Mouse (Mus musculus) stomach, postnatal 0 days (tissue): ENCODE results near the gene G3bp1. TPM values are rescaled to one million over a fixed set of nuclear protein-coding genes. Genes with fewer than 3 reads are reported as not detected.
A peak's percentile ranks its signal among the peaks of the same experiment; 100 is the strongest.

ENCODE experiments used
- ATAC-seq: fragments of 200-750 bp; cut with Nextera tagmentation; 2 replicates; pipeline ENCODE4 v1.8.0; 2017; ENCODE audit not compliant: low FRiP score, low TSS enrichment
- DNase-seq: peaks from one replicate; pipeline ENCODE4 v3.0.0-alpha.2; 2016; ENCODE audit warnings: low spot score
- H3K27ac ChIP-seq: fragments of 300-500 bp; sonication (generic); replicated peaks from 2 replicates; pipeline ENCODE4 v1.5.1; 2014; ENCODE audit warnings: mild to moderate bottlenecking, control low read depth
- H3K27me3 ChIP-seq: fragments of 300-500 bp; sonication (generic); 2 replicates; pipeline ENCODE4 v1.6.1; 2014; ENCODE audit warnings: low read length; ENCODE audit not compliant: control insufficient read depth, insufficient read depth
- H3K36me3 ChIP-seq: fragments of 300-500 bp; sonication (generic); 2 replicates; pipeline ENCODE4 v1.6.1; 2014; ENCODE audit warnings: low read length, mixed read lengths; ENCODE audit not compliant: control insufficient read depth, insufficient read depth
- H3K4me1 ChIP-seq: fragments of 300-500 bp; sonication (generic); replicated peaks from 2 replicates; pipeline ENCODE4 v1.6.1; 2014; ENCODE audit warnings: antibody characterized with exemption; ENCODE audit not compliant: control insufficient read depth, insufficient read depth
- H3K4me2 ChIP-seq: fragments of 300-500 bp; sonication (generic); replicated peaks from 2 replicates; pipeline ENCODE4 v1.6.1; 2014; ENCODE audit warnings: low read depth, mild to moderate bottlenecking, control low read depth, moderate library complexity
- H3K4me3 ChIP-seq: fragments of 300-500 bp; sonication (generic); 2 replicates; pipeline ENCODE4 v1.5.1; 2014; ENCODE audit warnings: low read depth, low read length, control low read depth
- H3K9ac ChIP-seq: fragments of 300-500 bp; sonication (generic); 2 replicates; pipeline ENCODE4 v1.6.1; 2014; ENCODE audit warnings: mild to moderate bottlenecking, low read length, control low read depth, mixed read lengths
- H3K9me3 ChIP-seq: fragments of 300-500 bp; sonication (generic); 2 replicates; pipeline ENCODE4 v1.6.1; 2016; ENCODE audit warnings: low read length; ENCODE audit not compliant: control insufficient read depth
- CTCF ChIP-seq: IDR thresholded peaks from 2 replicates; pipeline ENCODE4 v1.5.1; 2016; ENCODE audit warnings: antibody characterized with exemption, low read depth, mild to moderate bottlenecking, moderate library complexity
- EP300 ChIP-seq: optimal IDR thresholded peaks from 2 replicates; pipeline ENCODE3; 2016; ENCODE audit warnings: antibody characterized with exemption
- WGBS: fragments of 180-500 bp; shearing (Covaris S2); extraction: QIAGEN DNeasy Blood & Tissue Kit; methylation state at CpG from one replicate; pipeline ENCODE4 v1.1.7; 2014; 5-methylcytosine and 5-hydroxymethylcytosine counted together
- polyA plus RNA-seq: library from polyadenylated mRNA; unstranded; fragments of >200 nt; fragmentation: Nextera tagmentation; extraction: Ambion mirVana; gene quantifications from 2 replicates; pipeline ENCODE4 v1.2.1, GENCODE M21; 2015

Gene G3bp1
- polyA plus RNA-seq, 1 experiment from 2014 or later, result 59.5 TPM

DNA sequence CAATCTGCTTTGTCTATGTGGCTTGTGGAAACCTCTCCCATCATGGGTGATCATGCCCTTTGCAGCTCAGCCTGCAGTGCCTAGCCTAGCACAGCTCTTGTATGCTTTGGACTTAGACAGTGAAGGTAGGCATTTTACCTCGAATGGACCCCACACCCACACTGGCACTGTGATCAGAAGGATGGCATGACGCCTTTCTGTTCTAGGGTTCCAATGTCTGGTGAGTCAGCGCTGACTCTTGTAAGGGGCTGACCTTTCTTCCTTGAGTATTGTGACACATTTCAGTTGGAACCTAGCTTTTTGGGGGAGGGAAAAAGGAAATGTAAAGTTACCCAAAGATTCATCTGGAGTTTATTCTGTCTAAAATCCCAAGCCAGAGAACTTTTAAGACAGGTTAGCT lies 36.0 kb downstream of the G3bp1 start:
- no peaks in the 10 kb centered on the region for H3K27me3 ChIP-seq
- H3K27ac ChIP-seq, result no peak overlapping the region
- TF ChIP-seq CTCF (no peak), EP300 (no peak)
- 67% methylated on average over 3 of the region's 3 CpGs for WGBS
- no peaks in the 10 kb centered on the region for H3K9me3 ChIP-seq
- DNase-seq (no peak), ATAC-seq (no peak)
- no peak overlapping the region for H3K9ac ChIP-seq
- H3K4me1 ChIP-seq, result no peaks in the 10 kb centered on the region
- H3K36me3 ChIP-seq, result 0 out of 2 replicates have a peak, but pooled peaks cover 3% of the 10 kb centered on the region
- H3K4me3 ChIP-seq, result no peak overlapping the region
- H3K4me2 ChIP-seq, result no peak overlapping the region

DNA sequence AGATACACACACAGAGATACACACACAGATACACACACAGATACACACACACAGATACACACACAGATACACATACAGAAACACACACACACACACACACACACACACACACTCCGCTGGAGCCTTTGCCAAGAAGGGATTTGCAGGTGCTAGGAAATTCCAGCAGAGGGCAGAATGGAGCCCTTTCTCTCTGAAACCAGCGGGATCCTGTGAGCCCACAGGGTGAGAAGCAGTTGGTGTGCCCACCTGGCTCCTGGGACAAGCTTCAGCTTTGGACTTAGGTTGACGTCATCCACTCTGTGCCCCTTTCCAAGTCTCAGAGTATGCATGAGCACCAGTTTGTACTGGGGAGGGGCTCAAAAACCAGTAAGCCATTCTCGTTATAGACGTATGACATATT lies 41.9 kb downstream of the G3bp1 start:
- H3K9me3 ChIP-seq, result no peaks in the 10 kb centered on the region
- WGBS, result 56% methylated on average over 5 of the region's 5 CpGs
- H3K4me3 ChIP-seq, result no peak overlapping the region
- no peak overlapping the region for H3K9ac ChIP-seq
- H3K4me2 ChIP-seq, result no peak overlapping the region
- ATAC-seq (no peak), DNase-seq (no peak)
- TF ChIP-seq EP300 (no peak), CTCF (peak; percentile 63)
- H3K27ac ChIP-seq, result no peak overlapping the region
- H3K4me1 ChIP-seq, result no peaks in the 10 kb centered on the region
- no peaks in the 10 kb centered on the region for H3K36me3 ChIP-seq
- H3K27me3 ChIP-seq, result no peaks in the 10 kb centered on the region

DNA sequence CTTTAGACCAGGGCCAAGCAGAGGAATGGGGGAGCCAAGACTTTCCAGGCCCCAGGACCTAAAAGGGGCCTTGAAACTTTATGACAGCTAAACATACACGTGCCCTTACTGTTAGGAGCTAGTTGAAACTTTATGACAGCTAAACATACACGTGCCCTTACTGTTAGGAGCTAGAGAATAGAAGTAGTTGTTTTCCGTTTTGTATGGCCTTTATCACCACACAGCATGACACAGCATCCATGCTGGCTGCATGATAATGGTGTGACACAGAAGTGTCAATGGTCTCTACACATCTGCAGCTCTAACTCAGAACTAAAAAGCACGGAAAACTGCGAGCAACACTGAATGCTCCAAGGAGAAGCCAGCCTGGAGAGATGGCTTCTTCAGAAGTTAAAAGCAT lies 48.2 kb downstream of the G3bp1 start:
- no peak overlapping the region for H3K27ac ChIP-seq
- no peak overlapping the region for H3K9ac ChIP-seq
- no peak for TF ChIP-seq CTCF
- TF ChIP-seq EP300, result no peak
- no peaks in the 10 kb centered on the region for H3K9me3 ChIP-seq
- DNase-seq, result no peak
- no peaks in the 10 kb centered on the region for H3K36me3 ChIP-seq
- no peak overlapping the region for H3K4me2 ChIP-seq
- no peaks in the 10 kb centered on the region for H3K27me3 ChIP-seq
- 64% methylated on average over 5 of the region's 5 CpGs for WGBS
- ATAC-seq, result no peak
- no peak overlapping the region for H3K4me3 ChIP-seq
- H3K4me1 ChIP-seq, result no peaks in the 10 kb centered on the region

DNA sequence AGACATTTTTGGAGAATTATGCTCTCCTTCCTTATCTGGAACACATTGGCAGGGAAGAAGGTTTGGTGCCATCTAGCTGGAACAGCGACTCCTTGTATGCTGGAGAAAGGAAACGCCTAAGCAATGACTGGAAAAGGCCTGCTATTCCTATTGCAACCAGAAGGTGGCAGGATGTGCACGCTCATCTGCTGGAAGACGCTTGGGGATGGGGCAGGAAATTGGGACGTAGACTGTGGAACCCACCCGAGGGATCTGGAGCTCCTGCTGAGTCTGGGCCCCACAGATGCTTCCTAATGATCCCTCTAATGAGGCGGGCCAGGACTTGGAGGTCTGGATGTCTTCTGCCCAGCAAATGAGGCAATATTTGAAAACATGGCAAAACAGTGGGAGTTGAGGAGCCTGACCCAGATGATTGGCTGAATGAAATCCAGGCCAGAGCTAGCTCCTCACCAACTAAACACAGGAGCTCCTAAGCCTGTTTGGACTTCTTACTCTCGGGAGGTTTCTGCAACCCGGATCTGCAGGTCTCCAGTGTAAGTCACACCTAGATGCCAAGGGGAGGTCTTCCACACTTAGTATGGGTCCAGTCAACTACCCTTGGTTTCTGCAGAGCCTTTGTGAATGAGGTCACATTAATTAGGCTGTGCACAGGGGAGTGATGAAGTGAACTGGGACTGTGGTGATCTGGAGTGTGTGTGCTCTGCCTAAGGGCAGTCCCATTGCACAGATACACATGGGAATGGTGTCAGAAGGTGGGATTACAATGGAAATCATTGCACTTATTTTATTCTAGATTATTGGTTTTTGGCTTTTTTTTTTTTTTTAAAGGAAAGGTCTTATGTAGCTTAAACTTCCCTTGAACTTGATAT lies 49.6 kb downstream of the G3bp1 start:
- Histone ChIP-seq H3K4me2 (no peak overlapping the region), H3K4me1 (no peaks in the 10 kb centered on the region), H3K27ac (no peak overlapping the region), H3K27me3 (no peaks in the 10 kb centered on the region), H3K9ac (no peak overlapping the region), H3K36me3 (no peaks in the 10 kb centered on the region), H3K9me3 (no peaks in the 10 kb centered on the region), H3K4me3 (no peak overlapping the region)
- TF ChIP-seq CTCF (peak; percentile 99), EP300 (no peak)
- peak; percentile 54; the same call in 1 of the 2 replicates for ATAC-seq
- peak; percentile 64 for DNase-seq
- WGBS, result 5% methylated on average over 9 of the region's 9 CpGs

DNA sequence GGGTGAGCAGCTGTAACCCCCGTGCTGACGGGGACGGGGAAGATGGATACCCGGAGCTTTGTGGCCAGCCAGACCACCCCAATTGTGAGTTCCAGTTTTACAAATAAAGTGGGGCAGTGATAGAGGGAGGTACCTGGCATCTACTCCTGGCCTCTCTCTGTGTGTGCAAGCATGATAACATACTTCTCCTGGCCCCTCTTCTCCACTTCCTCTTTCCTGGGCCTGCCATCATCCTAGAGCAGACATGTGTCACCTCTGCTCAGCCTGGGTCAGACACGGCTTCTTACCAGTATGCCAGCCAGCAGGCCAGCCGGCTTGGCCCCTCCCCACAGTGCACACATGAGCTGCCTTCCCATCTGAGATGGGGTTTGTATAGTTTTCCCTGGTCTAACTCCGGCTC lies 61.3 kb downstream of the G3bp1 start:
- H3K27me3 ChIP-seq, result no peaks in the 10 kb centered on the region
- ATAC-seq (no peak), DNase-seq (no peak)
- no peak overlapping the region for H3K4me2 ChIP-seq
- H3K27ac ChIP-seq, result no peak overlapping the region
- H3K9me3 ChIP-seq, result no peaks in the 10 kb centered on the region
- no peaks in the 10 kb centered on the region for H3K4me1 ChIP-seq
- no peak for TF ChIP-seq EP300
- no peak for TF ChIP-seq CTCF
- H3K4me3 ChIP-seq, result no peak overlapping the region
- no peak overlapping the region for H3K9ac ChIP-seq
- 82% methylated on average over 7 of the region's 7 CpGs for WGBS
- H3K36me3 ChIP-seq, result no peaks in the 10 kb centered on the region

DNA sequence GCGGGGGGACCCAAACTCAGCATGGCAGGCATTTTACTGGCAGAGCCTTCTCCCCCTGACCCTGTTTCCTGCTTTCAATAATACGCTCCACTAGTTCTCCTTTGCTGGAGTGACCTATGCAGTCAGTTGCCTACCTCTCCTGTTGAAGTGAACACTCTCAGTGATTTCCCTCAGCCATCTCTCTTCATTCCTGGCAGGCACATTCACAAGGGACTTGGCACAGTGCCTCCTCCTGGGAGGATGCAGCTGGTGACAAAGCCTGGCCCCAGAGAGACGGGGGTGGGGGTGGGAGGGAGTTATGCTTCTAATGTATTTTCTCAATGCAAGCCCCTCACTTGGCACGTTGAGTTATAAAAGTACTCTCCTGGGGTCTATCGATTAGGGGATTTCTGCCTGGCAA lies 63.9 kb downstream of the G3bp1 start:
- no peaks in the 10 kb centered on the region for H3K27me3 ChIP-seq
- 55% methylated on average over 5 of the region's 5 CpGs for WGBS
- H3K9me3 ChIP-seq, result no peaks in the 10 kb centered on the region
- H3K36me3 ChIP-seq, result no peaks in the 10 kb centered on the region
- no peak overlapping the region for H3K4me2 ChIP-seq
- TF ChIP-seq EP300 (no peak), CTCF (no peak)
- DNase-seq (peak; percentile 18), ATAC-seq (no peak)
- no peak overlapping the region for H3K4me3 ChIP-seq
- no peaks in the 10 kb centered on the region for H3K4me1 ChIP-seq
- H3K9ac ChIP-seq, result no peak overlapping the region
- H3K27ac ChIP-seq, result no peak overlapping the region
